Mouse (Mus musculus) R1 (cell line): Measurements from ENCODE around the gene Krt90.
"Not testable (repeated sequence)": the region's sequence is repeated elsewhere in the genome, so short reads cannot be mapped to it uniquely, and the experiment has no call there.

Experiments used
- DNase-seq: peaks from one replicate; pipeline ENCODE4 v3.0.0-alpha.2; 2018; ENCODE audit warnings: low read depth, low spot score

Gene Krt90

GRCm38 (mm10) chr15:101517161-101517560, 45.6 kb downstream of the Krt90 start, which contains the start of gene Gm49425:
Gene Gm49425, minus strand, starts transcription at chr15:101517261.
- DNase-seq, result not testable (repeated sequence)

DNA sequence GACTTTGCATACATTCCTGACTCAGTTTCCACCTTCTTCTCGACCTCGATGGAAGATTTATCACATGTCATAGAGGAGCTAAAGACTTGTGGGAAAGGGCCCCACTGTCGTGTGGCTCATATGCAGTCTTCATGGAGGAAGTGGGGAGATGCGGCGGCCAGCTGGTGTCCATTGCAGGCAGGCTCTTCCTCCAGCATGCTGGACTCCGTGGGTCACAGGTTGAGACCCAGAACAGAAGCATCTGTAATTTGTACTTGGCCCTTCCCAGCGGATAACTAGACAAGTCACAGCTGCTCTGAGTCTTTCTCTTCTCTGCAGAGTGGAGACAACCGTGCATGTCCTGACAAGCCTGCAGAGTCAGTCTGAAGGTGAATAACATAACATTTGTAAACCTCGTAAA, 54.5 kb downstream of the Krt90 start:
- DNase-seq, result no peak

DNA sequence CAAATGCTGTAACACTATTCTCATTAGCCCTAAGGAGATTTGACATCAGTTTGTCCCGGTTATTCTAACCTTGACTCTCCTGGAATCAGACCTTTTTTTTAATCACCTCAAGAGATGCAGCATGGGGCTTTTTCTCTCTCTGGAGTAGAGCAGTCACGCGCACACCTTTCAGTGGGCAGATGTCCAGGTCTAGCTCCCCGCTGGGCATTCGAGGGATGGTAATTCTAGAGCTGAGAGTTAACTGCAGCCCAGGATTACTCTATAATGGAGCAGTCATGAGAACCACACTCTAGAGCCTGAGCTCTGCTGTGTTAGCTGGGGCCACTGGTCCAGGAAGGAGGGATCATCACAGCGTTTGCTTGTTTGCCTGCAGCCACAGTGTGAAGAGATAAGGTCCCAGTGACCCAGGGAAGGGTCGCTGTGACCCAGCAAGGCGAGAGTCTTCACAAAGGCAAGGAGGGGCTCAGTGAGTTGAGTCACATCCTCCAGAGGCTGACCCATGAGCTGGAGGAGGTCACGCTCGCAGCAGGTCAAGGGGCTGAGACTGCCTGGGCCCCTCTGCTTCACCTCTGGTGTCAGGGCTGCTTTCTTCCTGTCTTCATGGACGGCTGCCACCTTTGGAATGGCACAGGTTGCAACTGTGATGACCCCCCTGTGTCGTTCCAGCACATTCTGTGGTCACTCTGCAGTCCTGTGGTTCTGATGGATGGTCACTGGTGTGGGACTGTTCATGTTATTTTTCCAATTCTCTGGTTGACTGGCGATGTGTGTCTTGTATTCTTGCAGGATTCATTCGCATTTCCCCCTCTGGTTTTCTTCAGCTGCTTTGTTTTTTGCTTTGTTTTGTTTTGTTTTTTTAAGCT, 55.6 kb downstream of the Krt90 start:
- DNase-seq, result no peak
